Mouse (Mus musculus) embryo, embryonic 11 days (tissue): ENCODE data around the gene Rassf3.

Experiments used
- DNase-seq: peaks from one replicate; pipeline ENCODE4 v3.0.0-alpha.2; 2015

The Rassf3 gene

DNA sequence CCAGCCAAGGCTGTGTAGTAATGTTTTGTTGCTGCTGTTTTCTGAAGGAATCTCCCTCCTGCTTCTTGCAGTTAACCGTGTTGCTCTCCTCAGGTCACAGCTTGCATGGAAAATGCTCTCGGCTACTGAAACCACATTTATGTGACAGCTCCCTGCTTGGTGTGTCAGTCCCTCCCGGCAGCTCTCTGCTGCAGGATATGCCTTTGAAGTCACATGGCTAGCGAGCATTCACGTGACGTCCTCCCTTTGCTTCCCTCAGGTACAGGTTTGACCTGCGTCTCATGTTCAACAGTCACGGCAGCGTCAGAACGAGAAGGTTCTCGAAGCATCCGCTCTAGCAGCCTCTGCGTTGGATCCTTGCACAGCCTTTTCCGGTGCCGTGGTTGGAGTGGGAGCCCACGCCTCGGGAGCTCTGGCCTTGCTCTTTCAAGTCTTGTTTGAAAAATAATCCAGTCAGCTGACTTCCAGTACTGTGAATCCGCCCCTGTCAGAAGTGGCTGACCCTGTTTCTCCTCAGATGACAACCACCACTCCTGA, 81.3 kb downstream of the Rassf3 start:
- no peak for DNase-seq

DNA sequence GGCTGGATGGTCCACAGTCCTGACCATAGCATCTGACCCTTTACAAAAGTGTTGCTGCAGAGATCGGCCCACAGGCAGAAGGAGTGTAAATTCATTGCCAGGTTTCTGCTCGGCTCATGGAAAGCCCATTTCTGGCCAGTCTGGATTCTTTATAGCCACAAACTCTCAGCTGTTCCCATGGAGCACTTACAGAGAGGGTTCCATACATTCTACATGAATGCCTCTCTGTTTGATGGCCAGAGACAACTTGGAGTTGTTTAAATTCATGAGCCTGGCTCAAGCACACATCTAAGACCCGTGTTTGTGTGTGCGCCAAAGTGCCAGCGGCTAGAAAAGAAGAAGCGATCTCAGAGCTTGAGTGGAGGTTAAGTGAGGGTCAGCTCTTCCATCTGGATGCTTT, 81.9 kb downstream of the Rassf3 start:
- DNase-seq = no peak

DNA sequence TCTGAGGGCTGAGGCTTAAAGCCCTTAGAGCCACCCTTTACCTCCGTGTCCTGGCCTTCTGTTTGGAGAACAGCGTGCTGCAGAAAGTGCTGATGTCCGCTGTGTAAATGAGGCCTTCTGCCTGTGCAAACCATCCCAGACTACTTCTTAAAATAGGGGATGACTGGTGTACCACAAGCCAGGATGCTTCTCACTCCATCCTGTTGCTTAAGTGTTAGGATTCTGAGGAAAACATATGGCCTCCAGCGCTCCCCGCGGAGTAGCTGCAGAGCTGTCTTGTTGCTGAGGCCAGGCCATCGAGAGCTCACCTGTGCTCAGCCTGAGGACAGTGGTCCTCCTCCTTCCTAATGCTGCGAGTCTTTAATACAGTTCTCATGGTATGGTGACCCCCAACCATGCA, 84.2 kb downstream of the Rassf3 start:
- no peak for DNase-seq

DNA sequence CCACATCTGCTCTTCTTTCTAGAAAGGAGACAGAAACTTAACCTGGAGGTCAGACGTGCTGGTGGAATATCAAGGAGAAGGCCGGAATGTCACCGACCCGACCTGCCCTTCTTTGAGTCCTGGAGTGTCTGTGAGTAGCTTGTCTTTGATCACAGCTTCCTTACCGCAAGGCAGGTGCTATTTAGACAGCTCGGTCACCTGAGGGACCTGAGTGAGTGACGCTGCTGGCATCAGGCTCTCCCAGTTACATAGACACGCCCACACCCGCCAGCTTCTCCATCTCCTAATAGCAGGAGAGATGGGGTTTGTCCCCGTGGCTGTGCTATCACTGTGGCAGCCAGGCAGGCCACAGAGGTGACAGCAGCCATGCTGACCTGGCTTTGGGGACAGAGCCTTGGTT, 85.5 kb downstream of the Rassf3 start:
- no peak for DNase-seq

DNA sequence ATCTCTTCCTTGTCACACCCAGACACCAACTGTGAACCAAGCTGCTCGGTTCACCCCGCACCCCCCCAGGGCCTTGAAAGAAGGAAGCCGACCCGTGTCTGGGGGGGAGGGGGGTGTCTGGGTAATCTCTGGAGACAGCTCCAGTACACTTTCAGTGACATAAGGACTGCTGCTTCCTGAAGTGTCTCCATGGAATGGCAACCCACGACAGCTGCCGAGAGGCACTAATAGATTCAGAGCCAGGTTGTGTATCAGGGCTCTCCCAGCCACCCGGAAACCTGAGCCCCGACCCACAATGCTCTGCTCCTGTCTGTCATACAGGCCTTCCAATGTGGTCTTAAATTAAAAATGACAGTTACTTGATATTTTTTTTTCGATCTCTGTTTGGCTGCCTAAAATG, 89.8 kb downstream of the Rassf3 start:
- DNase-seq = peak; percentile 56

DNA sequence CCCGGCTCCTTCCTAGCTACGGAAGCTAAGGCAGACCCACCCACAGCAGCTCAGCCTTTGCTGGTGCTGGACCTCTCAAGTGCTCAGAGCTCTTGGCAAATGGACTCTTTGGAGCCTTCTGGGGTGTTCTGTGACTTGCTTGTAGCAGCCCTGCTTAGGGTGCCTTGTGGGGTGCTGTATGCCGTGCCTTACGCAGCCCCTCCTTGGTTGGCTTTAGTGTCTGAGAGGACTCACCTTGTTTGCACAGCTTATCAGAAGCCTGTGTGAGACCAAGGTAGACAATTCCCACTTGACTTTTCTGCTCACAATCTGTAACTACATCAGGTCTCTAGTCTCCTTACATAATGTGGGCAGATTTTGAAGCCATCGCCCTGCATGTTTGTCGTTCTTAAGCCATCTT, 90.5 kb downstream of the Rassf3 start:
- no peak for DNase-seq

DNA sequence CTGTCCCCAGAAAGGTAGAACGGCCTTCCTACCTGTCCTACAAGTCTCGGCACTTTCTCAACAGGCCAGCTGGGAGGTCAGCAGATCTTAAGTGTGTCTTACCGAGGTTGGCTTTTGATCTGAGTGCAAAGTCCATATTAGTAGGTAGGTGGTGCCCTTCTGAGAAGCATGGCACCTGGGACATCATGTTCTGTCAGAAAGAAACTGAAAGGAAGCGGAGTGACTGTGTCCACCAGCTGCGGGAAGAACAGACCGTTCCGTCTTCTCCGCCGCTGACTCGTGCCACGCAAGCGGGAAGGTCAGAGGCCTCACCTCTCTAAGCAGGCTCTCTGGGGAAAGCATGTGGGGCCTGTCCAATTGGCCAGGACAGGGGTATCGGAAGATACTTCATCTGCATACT, 91.4 kb downstream of the Rassf3 start:
- no peak for DNase-seq

DNA sequence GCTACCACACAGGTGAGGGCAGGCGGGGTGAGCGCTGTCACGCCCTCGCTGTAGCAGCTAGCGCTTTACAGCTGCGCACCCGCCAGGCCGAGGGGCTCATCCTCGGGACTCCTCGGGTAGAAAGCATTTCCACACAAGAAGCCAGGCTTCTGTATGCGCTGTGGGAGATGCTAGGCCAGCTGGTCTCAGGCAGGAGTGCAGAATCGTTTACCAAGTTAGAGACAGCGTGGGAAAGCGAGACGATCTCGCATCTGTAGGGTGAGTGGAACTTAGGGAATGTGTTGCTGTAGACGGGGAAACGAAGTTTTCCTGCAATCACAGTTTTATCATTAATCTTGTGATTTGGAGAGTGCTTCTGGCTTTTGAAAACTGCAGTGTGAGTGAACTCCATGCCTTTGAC, 94.9 kb downstream of the Rassf3 start:
- no peak for DNase-seq

DNA sequence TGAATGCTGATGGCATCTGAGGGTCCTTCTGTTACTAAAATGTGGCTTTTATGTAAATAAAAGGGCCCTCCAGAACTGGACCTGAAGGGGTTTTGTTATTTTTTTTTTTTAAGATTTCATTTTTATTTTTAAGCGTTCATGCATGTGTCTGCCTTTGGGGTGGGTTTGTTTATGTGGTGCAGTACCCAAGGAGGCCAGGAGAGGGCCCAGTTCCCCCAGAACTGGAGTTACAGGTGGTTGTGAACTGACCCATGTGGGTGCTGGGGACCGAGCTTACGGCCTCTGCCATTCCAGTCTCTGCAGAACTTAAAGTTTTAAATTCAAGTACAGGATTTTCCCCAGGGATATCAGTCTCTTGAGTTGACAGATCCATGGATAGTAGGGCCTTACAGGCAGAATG, 96.8 kb downstream of the Rassf3 start:
- DNase-seq = no peak

DNA sequence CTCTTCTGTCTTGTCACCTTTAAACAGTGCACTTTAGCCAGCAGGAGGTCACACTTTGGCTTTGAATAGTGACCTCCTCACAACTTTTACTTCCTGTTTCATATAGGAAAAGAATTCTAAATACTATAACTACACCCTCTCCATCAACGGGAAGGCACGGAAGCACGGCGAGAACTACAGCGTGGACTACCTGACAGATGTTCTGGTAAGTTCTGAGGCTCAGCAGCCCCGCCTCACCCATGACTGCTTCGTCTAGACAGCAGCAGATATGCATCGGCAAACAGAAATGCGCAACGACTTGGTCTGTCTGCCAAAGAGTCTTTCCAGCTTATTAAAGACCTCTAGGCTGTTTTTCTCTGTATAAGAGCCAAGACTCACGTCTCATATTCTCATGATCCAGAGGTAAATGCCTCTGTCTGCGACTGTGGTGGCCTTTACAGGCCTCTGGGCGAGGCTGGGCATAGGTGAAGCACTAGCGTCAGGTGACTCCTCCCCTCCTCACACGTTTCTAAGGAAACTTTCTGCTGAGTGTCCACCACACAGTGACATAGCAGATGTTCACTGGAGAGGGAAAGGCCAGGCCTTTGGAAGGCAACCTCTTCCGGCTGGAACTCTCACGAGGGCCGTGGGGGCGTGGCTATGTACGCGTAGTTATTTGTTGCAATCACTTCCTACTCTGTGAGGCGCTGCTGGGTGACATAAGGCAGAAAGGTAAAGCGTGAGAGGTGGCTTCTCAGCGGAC, 99.4 kb downstream of the Rassf3 start:
- DNase-seq = no peak

DNA sequence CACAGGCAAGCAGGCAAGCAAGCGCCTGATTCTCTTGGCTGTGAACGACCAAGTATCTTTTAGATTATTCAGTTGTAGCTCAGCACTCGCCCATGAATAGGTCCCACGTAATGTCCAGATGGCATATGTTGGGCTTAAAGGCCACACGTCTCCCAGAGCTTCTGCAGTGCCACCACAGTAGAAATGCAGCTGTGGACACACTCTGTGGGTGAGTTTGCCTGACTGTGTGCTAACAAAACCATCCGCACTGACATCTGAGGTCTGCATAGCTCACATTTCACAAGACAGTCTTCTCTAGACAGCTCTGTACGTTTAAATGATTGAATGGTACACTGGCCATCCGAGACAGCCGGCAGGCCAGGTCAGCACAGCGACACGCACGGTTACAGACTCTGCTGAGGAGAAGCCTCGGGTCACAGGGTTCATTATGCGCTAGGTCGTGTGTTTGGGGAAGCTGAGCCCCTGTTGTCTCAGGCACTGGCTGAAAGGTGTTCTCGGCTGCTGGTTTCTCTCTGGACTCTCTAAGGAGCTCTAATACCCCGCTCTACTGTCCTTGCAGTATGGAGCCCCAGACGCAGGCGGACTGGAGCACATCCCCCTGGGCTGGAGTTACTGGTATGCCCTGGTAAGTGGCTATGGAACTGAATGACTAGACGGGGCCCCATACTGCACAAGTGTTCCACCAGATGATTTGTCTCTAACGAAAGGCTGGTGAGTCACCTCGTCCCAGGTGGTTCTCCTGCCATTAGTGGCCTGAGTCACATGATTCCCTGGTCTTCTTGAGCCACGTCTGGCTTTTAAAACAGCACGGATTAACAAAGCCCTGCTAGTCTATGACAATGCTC, 100.3 kb downstream of the Rassf3 start:
- DNase-seq = no peak

DNA sequence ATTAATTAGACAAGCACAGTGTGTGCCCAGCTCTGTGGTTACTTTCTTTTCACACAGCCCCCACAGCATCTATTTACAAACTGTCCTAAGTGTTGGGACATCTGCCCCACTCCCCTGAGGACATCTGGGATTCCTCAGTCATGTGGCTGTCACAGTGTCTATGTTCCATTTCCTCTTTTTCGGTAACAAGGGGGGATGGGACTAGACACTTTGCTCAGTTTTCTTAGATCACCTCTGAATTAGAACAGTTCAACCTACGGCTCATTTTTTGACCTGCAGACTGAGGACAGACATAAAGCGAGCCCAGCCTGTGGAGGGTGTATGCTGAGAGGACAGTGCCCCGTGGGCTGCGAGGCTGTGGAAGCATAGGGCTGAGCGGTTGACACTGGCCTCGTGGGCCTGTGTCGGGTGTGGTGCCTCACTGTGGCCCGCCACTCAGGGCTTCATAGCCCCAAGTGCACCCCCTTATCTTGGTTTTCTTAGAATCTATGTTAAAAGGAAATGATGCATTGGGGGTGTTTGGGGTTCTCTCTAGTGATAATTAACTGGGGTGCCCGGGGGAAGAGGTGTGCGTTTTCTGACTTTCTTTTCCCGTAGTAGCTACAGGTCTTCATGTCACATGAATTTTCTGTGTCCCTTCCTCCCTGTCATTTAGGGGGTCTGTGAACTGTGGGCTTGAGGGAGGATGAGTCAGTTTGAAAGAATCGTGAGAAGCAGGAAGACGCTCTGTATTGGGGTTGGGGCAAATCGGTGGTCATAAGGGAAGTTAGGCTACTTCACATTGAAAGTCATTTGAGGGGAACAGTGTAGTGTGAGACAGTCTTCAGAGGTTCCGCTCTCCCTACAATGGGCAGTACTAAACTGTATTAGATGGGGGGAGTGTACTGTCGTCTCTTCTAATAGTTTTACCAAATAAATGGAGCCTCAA, 101.2 kb downstream of the Rassf3 start:
- no peak for DNase-seq

DNA sequence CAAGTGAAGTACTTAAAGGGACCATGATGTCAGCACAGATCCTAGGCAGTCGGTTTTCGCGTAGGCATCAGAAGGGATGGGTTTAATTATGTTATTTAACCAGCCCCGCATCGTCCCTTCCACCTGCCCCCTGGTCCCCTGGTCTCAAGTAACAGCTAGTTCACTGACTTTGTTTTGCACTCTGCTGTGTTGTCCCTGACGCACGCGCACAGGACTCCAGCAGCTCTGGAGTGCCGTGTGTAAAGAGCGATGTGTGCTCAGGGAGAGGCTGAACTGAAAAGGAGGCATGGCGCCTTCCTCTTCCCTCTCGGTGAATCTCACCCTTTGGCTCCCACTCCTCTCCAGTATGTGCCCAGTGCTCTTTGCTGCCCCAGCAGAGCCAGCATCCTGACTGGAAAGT, 102.1 kb downstream of the Rassf3 start:
- DNase-seq = peak; percentile 24

DNA sequence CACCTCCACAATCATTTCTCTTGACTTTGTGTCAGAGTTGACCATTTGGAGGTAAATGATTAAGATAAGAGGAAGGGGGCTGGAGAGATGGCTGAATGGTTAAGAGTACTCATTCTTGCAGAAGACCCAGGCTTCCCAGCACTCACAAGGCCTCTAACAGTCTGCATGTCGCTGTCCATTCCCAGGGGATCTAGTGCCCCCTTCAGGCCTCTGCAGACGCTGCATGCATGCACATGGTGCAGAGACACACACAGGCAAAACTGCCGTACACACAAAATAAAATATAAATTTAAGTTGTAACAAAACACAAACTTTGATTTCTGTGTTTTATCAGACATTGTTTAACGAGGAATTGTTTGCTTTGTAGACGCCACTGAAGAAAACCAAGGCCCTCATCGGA, 105.4 kb downstream of the Rassf3 start:
- no peak for DNase-seq

DNA sequence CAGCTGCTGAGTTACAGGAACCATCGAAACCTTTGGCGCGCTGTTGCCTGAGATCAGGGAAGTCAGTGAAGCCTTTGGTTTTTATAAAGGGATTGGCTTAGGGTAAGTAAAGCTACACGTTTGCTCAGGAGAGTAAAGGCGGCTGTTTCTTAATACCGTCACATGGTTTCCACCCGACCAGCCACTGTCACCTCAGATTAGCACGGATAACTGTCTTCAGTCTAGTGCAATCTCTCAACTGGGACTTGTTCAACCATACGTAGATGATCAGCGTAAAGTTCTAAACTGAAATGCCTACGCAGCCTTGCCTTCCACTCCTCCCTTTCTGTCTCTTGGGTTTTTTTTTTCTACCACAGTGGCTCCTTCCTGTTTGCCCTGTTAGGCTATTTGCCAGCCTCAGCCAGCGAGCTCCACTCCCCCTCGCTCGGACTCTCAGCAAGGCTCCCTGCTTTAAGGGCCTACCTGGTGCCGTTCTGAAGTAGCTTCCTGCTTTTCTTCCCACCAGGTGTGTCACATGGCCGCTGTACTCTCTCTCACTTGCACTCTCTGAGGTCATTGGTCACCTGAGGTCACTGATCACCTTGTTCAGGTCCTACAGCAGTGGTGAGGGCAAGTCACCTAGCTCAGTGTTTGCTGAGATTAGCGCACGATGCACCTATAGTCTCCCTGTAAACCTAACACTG, 107.2 kb downstream of the Rassf3 start:
- DNase-seq = no peak

DNA sequence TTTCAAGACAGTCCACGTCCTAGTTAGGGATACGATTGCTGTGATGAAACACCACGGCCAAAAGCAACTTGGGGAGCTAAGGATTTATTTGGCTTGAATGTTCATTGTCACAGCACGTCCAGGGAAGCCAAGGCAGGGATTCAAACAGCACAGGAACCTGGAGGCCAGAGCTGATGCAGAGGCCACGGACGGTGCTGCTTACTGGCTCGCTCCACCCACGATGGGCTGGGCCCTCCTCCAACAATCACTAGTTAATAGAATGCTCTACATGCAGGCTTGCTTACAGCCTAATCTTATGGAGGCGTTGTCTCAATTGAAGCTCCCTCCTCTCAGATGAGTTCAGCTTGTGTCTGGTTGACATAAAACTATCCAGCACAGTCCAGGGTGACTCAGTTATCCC, 108.4 kb downstream of the Rassf3 start:
- no peak for DNase-seq

DNA sequence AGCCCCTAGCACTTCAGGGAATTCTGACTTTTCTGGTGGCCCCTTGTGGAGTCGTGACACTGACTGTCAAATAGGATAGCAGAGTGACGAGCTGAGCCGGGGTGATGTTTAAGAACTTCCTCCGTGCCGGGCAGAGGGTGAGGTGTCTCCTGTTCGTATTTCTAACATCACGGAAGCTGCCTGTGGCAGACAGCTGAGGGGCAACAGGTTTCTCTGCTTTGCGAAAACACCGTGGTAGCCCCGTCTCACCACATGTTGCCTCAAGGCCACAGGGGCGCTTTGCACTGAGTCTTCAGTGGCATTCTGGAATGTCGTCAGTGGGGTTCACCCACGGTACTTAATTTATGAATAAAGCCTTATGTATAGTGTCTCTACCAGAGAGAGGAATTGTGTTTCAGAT, 108.9 kb downstream of the Rassf3 start:
- no peak for DNase-seq

DNA sequence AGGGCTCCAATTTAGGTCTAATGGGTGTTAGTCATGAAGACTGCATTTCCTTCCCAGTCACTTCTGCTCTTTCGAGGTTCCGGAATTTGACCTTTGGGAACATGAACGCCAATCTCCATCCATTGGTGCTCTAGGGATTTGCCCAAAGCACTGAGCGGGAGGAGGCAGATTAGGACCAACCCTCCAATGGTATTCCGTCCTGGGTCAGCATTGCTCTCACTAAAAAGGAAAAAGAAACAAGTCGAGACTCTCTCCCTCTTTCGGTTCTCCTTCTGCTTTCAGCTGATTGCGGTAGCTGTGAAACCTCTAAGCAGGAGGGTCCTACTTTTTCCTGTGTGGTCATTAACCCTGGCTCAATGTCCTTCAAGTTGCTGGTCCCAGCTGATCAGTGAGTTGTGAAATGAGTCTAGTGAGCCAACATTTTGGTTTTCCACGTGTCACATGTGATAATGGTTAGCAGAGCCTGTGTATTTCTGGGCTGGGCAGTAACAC, 110.3 kb downstream of the Rassf3 start:
- peak; percentile 35 for DNase-seq

DNA sequence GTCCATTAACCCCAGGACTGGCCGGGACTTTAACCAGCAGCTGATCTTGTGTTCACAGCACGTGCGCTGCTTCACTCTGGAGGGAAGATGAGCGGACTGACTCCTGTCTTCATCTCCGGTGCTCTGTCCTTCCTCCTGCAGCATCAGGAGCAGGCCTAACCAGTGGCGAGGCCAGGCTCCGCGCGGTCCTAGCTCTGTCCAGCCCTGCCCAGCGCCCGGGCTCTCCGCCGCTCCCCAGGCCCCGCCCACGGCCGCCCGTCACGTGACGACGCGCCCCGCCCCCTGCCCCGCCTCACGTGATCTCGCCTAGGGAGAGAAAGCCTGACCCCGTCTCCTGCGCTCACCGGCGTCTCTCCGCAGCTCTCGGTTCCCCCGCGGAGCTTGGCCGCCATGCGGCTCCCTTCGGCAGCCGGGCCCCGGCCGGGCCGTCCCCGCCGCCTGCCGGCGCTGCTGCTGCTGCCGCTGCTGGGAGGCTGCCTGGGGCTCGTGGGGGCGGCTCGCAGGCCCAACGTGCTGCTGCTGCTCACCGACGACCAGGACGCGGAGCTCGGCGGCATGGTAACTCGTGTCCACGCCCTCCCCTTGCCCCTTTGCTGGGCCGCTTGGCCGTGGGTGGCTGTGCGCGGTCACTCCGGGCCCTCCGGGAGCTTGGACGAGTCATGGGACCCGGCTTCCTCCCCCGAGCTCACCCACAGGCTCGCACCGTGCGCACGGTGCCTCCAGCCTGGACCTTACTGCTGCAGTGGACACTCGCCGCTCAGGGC, 111.2 kb downstream of the Rassf3 start, which contains the start of gene Gns:
Gns (plus strand) TSS at position 290 of the 764 bp plus-strand sequence.
- DNase-seq = peak; percentile 95

DNA sequence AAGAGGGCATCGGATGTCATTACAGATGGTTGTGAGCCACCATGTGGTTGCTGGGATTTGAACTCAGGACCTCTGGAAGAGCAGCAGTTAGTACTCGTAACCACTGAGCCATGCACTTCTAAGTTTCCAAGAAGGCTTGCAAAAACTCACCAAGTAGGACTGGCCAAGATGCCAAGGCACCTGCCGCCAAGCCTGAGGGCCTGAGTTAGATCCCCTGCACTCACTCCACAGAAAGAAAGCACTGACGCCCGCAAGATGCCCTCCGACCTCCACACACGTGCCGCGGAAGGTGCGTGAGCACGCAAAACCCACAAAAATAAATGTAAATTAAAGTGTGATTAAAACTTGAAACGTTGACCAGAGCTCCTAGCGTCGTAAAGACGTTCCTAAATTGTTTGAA, 111.8 kb downstream of the Rassf3 start:
- DNase-seq = no peak

DNA sequence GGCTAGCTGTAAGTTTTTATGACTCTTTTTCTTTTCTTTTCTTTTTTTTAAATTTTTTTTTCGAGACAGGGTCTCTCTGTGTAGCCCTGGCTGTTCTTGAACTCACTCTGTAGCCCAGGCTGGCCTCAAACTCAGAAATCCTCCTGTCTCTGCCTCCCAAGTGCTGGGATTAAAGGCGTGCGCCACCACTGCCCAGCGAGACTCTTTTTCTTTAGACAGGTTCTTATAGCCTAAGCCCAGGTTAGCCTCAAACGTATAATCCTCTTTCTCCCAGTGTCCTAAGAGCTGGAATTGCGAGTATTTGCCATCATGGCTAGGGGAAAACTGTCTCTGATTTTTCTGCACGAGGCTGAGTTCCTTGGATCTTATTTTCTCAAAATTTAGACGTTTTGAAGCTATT, 112.9 kb downstream of the Rassf3 start:
- no peak for DNase-seq
